Mouse (Mus musculus): ENCODE results near the gene Rnpep. TPM values are rescaled to one million over a fixed set of nuclear protein-coding genes. Genes with fewer than 3 reads are reported as not detected.

Rnpep gene
- polyA plus RNA-seq, 2 experiments: 7.3 to 23.0 TPM

DNA sequence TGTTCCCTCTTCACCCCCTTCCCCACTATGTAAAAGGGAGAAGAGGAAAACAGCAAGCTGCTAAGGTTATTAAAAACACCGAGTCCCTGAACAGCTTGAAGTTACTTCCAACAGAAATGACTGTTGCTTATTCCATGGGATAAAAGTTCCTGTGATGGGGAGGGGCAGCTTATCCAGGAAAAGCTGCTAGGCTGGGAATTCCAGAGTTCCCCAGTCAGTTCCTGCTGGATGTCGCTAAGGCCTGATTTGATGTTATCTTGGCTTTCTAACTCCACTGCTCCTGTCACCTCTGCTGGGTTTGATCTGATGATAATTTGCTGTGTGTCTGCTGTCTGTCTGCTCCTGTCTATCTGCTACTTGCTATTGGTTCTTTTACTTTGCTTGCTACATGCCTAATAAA lies 2.4 kb upstream of the Rnpep start:
- WGBS (ENCODE audit: insufficient replicate concordance): 58% methylated on average over 2 of the region's 2 CpGs
- H3K9ac ChIP-seq (replicated peaks): no peak overlapping the region
- H3K4me3 ChIP-seq (ENCODE audit: insufficient read depth in 1 of 2, low read depth in 2 of 2, low read length in 2 of 2): no peak overlapping the region
- no peaks in the 10 kb centered on the region for H3K9me3 ChIP-seq (ENCODE audit: control insufficient read depth, low read length)
- TF ChIP-seq CTCF (IDR thresholded peaks at IDR 0.05; ENCODE audit: low read depth) (no peak), EP300 (IDR thresholded peaks at IDR 0.05; ENCODE audit: low read depth) (no peak)
- no peaks in the 10 kb centered on the region for H3K27me3 ChIP-seq (ENCODE audit: control insufficient read depth, insufficient read depth, low read length)
- ATAC-seq (ENCODE audit: insufficient read depth) (no peak), DNase-seq (ENCODE audit: low read depth in 3 of 3, low spot score in 3 of 3) (no peak)
- peaks cover 0 to 5% of the 10 kb centered on the region in 2 experiments; a peak in 2 of 4 replicates for H3K4me1 ChIP-seq (replicated peaks; ENCODE audit: control insufficient read depth in 2 of 2, insufficient read depth in 2 of 2, low read length in 1 of 2)
- no peaks in the 10 kb centered on the region for H3K36me3 ChIP-seq (replicated peaks; ENCODE audit: control insufficient read depth, insufficient read depth, low read depth)
- H3K4me2 ChIP-seq (ENCODE audit: low read depth): no peak overlapping the region
- no peak overlapping the region for H3K27ac ChIP-seq

DNA sequence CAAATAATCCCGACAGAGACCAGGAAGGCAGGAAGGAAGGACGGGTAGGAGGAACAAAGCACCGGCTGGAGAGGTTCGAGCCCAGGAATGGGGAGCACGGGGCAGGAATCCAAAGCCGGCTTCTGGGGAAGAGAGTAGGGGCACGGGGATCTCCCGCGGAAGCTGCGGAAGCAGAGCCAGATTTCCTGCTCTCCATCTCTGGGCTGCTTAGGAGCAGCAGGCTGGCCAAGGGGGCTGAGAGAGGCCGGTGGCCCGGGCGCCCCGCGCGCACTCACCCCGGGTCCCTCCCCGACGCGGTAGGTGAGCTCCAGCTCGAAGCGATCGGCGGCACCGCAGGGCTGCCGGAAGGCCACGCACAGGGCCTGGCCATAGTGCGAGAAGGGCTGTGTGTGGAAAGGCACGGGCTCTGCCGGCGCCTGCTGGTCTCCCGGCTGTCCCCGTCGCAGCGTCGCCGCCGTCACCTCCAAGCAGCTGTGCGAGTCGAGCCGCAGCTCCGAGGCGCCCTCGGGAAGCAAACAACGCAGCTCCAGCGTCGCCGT lies 528 bp downstream of the Rnpep start:
- H3K4me1 ChIP-seq (replicated peaks; ENCODE audit: control insufficient read depth in 2 of 2, insufficient read depth in 2 of 2, low read length in 1 of 2): peaks cover 0 to 5% of the 10 kb centered on the region in 2 experiments; a peak in 2 of 4 replicates
- peak; percentile 67 for ATAC-seq (ENCODE audit: insufficient read depth)
- TF ChIP-seq CTCF (IDR thresholded peaks at IDR 0.05; ENCODE audit: low read depth): no peak
- no peak for TF ChIP-seq EP300 (IDR thresholded peaks at IDR 0.05; ENCODE audit: low read depth)
- no peaks in the 10 kb centered on the region for H3K9me3 ChIP-seq (ENCODE audit: control insufficient read depth, low read length)
- H3K4me2 ChIP-seq (ENCODE audit: low read depth): peak overlapping the region; percentile 86
- no peaks in the 10 kb centered on the region for H3K27me3 ChIP-seq (ENCODE audit: control insufficient read depth, insufficient read depth, low read length)
- peak overlapping the region; percentile 8; the same call in 1 of the 2 replicates for H3K27ac ChIP-seq
- under 1% methylated on average over 45 of the region's 48 CpGs for WGBS (ENCODE audit: insufficient replicate concordance)
- peak overlapping the region; percentile 40 for H3K9ac ChIP-seq (replicated peaks)
- H3K4me3 ChIP-seq (ENCODE audit: insufficient read depth in 1 of 2, low read depth in 2 of 2, low read length in 2 of 2): peak overlapping the region; percentile 63 to 70
- no peaks in the 10 kb centered on the region for H3K36me3 ChIP-seq (replicated peaks; ENCODE audit: control insufficient read depth, insufficient read depth, low read depth)
- DNase-seq (ENCODE audit: low read depth in 3 of 3, low spot score in 3 of 3): no peak

DNA sequence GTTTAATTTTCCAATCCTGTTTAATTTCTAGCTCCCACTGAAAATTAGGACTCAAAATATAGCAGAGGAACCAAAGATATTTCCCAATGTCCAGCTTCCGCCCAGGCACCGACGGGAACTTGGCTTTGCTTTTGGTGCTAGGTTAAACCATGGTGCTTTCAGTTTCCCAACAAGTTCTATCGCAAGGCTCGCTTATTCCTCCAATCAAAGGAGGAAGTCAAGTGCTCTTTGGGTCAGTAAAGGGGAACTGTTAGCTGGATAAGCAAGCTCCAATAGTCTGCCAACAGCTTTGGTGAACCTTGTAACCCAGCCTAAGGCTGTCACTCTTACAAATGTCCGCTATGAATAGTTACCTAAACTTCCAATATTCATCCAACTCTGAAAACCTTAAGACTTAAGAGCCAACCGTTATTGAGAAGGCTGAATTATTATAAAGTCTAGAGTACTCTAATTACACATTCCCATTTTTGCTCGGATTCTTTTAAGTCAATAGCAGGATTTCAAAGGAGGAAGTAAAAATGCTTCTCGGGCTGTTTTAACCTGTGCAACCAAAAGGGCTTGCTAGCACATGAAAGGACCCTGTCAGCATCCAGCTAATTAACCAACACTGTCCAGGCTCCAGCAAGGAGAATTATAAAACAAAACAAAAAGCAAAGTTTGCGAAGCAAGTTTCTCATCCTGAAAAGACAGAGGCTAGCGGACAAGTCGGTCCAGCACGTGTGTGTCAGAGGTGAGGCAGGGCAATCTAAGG lies 1.2 kb downstream of the Rnpep start:
- H3K27ac ChIP-seq: peak overlapping the region; percentile 8
- DNase-seq (ENCODE audit: low read depth in 3 of 3, low spot score in 3 of 3) (peak in 1 of 3 experiments; percentile 31), ATAC-seq (ENCODE audit: insufficient read depth) (no peak)
- H3K4me1 ChIP-seq (replicated peaks; ENCODE audit: control insufficient read depth in 2 of 2, insufficient read depth in 2 of 2, low read length in 1 of 2): peaks cover 0 to 5% of the 10 kb centered on the region in 2 experiments; a peak in 2 of 4 replicates
- no peaks in the 10 kb centered on the region for H3K27me3 ChIP-seq (ENCODE audit: control insufficient read depth, insufficient read depth, low read length)
- no peaks in the 10 kb centered on the region for H3K36me3 ChIP-seq (replicated peaks; ENCODE audit: control insufficient read depth, insufficient read depth, low read depth)
- no peak for TF ChIP-seq EP300 (IDR thresholded peaks at IDR 0.05; ENCODE audit: low read depth)
- no peak for TF ChIP-seq CTCF (IDR thresholded peaks at IDR 0.05; ENCODE audit: low read depth)
- 7% methylated on average over 13 of the region's 13 CpGs for WGBS (ENCODE audit: insufficient replicate concordance)
- peak overlapping the region; percentile 86 for H3K4me2 ChIP-seq (ENCODE audit: low read depth)
- peak overlapping the region; percentile 63 to 70 for H3K4me3 ChIP-seq (ENCODE audit: insufficient read depth in 1 of 2, low read depth in 2 of 2, low read length in 2 of 2)
- no peaks in the 10 kb centered on the region for H3K9me3 ChIP-seq (ENCODE audit: control insufficient read depth, low read length)
- peak overlapping the region; percentile 40 for H3K9ac ChIP-seq (replicated peaks)

DNA sequence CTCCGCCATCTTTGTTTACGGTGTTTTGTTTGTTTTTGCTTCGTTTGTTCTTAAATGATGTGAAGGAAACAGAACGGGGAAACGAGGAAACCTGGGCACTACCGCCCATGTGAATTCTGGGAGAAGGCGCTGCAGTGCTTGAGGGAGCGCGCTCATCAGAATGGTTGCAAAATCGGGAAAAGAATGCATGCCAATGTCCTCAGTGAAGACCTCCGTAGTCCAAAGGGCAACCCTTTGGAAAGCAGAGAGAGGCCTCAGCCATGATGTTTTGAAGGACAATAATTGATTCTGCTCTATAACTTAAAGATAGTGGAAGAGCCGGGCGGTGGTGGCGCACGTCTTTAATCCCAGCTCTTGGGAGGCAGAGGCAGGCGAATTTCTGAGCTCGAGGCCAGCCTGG lies 2.0 kb downstream of the Rnpep start:
- Histone ChIP-seq H3K4me1 (replicated peaks; ENCODE audit: control insufficient read depth in 2 of 2, insufficient read depth in 2 of 2, low read length in 1 of 2) (peaks cover 0 to 5% of the 10 kb centered on the region in 2 experiments; a peak in 2 of 4 replicates), H3K27ac (no peak overlapping the region), H3K4me3 (ENCODE audit: insufficient read depth in 1 of 2, low read depth in 2 of 2, low read length in 2 of 2) (no peak overlapping the region), H3K27me3 (ENCODE audit: control insufficient read depth, insufficient read depth, low read length) (no peaks in the 10 kb centered on the region), H3K9ac (replicated peaks) (no peak overlapping the region), H3K9me3 (ENCODE audit: control insufficient read depth, low read length) (no peaks in the 10 kb centered on the region), H3K36me3 (replicated peaks; ENCODE audit: control insufficient read depth, insufficient read depth, low read depth) (no peaks in the 10 kb centered on the region), H3K4me2 (ENCODE audit: low read depth) (no peak overlapping the region; the same call in none of the 2 replicates)
- WGBS (ENCODE audit: insufficient replicate concordance): 83% methylated on average over 17 of the region's 17 CpGs
- TF ChIP-seq EP300 (IDR thresholded peaks at IDR 0.05; ENCODE audit: low read depth) (no peak), CTCF (IDR thresholded peaks at IDR 0.05; ENCODE audit: low read depth) (no peak)
- DNase-seq (ENCODE audit: low read depth in 3 of 3, low spot score in 3 of 3) (no peak), ATAC-seq (ENCODE audit: insufficient read depth) (no peak)

DNA sequence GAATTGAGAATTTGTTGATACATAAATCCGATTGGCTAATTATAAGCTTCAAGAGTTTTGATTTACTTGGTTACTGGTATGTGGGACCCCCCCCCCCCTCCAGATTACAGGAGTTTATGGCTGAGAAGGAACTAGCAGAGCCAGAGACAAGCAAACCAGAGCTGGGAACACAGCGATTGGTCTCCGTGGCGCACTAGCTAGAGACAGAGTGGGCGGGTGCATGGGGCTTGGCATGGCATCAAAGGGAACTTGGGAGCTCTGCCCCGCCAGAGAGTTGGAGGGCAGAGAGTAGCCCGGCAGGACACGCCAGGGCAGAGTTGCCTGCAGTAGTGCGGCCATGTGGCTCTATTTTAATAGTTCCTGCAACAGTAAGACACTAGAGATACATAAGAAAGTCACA lies 3.2 kb downstream of the Rnpep start:
- H3K9ac ChIP-seq (replicated peaks): no peak overlapping the region
- DNase-seq (ENCODE audit: low read depth in 3 of 3, low spot score in 3 of 3): no peak
- H3K9me3 ChIP-seq (ENCODE audit: control insufficient read depth, low read length): no peaks in the 10 kb centered on the region
- no peak for ATAC-seq (ENCODE audit: insufficient read depth)
- peaks cover 0 to 5% of the 10 kb centered on the region in 2 experiments; a peak in 2 of 4 replicates for H3K4me1 ChIP-seq (replicated peaks; ENCODE audit: control insufficient read depth in 2 of 2, insufficient read depth in 2 of 2, low read length in 1 of 2)
- no peak overlapping the region for H3K4me3 ChIP-seq (ENCODE audit: insufficient read depth in 1 of 2, low read depth in 2 of 2, low read length in 2 of 2)
- WGBS (ENCODE audit: insufficient replicate concordance): 73% methylated on average over 9 of the region's 9 CpGs
- no peaks in the 10 kb centered on the region for H3K27me3 ChIP-seq (ENCODE audit: control insufficient read depth, insufficient read depth, low read length)
- TF ChIP-seq EP300 (IDR thresholded peaks at IDR 0.05; ENCODE audit: low read depth) (no peak), CTCF (IDR thresholded peaks at IDR 0.05; ENCODE audit: low read depth) (no peak)
- H3K27ac ChIP-seq: no peak overlapping the region
- no peak overlapping the region for H3K4me2 ChIP-seq (ENCODE audit: low read depth)
- H3K36me3 ChIP-seq (replicated peaks; ENCODE audit: control insufficient read depth, insufficient read depth, low read depth): peaks cover 3% of the 10 kb centered on the region; the same call in 1 of the 2 replicates
